Mouse (Mus musculus): ENCODE data around the gene Lag3.

DNA sequence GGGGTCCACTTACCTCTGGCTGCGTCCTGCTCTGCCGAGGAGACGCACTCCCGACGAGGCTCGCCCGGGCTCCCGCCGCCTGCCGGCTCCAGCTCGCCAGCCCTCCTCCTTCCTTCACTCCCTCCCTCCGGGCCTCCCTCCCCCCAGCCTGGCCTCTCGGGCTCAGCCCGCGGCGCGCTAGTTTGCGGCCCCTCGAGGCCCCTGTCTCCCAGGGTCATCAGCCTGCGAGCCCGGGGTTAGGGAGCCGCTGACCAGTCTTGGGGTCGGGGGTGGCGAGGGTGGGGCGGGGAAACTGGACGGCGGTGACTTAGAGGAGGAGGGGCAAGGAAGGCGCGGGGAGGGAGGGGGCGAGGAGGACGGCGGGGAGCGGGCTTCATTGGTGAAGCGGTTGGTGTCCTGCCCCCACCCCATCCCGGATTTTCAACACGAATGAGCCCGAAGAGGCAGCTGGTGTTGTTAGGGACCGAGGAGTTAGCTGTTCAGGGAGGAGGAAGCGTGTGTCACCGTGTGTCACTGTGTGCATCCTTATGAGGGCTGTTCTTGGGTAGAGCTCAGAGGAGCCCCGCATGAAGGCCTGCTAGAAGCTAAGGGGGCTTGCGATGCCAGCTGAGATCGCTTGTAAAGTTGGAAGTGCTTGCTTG lies 47.7 kb downstream of the Lag3 start, which contains the start of gene Gpr162:
- TF ChIP-seq CTCF (IDR thresholded peaks at IDR 0.05; ENCODE audit: low read depth, low read length) (no peak), TAL1 (conservative IDR thresholded peaks at IDR 0.05; ENCODE audit: low read depth, low read length) (no peak), GATA1 (IDR thresholded peaks at IDR 0.05; ENCODE audit: borderline replicate concordance, low read length) (no peak)
